Mouse (Mus musculus) heart, adult 2 months (tissue): ENCODE measurements around the gene Pfkfb4. TPM values are rescaled to one million over a fixed set of nuclear protein-coding genes. Genes with fewer than 3 reads are reported as not detected.
A peak's percentile ranks its signal among the peaks of the same experiment; 100 is the strongest.

Source experiments
- DNase-seq, 2 experiments: peaks; one replicate each; pipeline ENCODE4 v3.0.0; 2021
- H3K27ac ChIP-seq: fragments of 200-600 bp; 2 replicates; pipeline ENCODE4 v1.8.1; 2022
- H3K27me3 ChIP-seq: fragments of 200-500 bp; 2 replicates; pipeline ENCODE4 v1.6.1; 2012; ENCODE audit warnings: mild to moderate bottlenecking, low read length, inconsistent platforms, mixed read lengths; ENCODE audit not compliant: control insufficient read depth, insufficient read depth
- H3K36me3 ChIP-seq: fragments of 200-500 bp; 2 replicates; pipeline ENCODE4 v1.6.1; 2012; ENCODE audit warnings: low read length, inconsistent platforms; ENCODE audit not compliant: control insufficient read depth, insufficient read depth
- H3K4me1 ChIP-seq: fragments of 200-500 bp; 2 replicates; pipeline ENCODE4 v1.6.1; 2011; ENCODE audit warnings: low read length; ENCODE audit not compliant: control insufficient read depth, insufficient read depth
- H3K4me3 ChIP-seq: fragments of 200-600 bp; 2 replicates; pipeline ENCODE4 v1.8.1; 2022
- H3K79me2 ChIP-seq: fragments of 200-500 bp; replicated peaks from 2 replicates; pipeline ENCODE4 v1.6.1; 2012; ENCODE audit warnings: mild to moderate bottlenecking, inconsistent platforms, low read length, moderate library complexity, mixed read lengths; ENCODE audit not compliant: control insufficient read depth, insufficient read depth
- H3K9ac ChIP-seq: fragments of 200-500 bp; 2 replicates; pipeline ENCODE4 v1.6.1; 2012; ENCODE audit warnings: low read depth, mild to moderate bottlenecking, control low read depth, inconsistent platforms, low read length, mixed read lengths
- CTCF ChIP-seq: fragments of 200-600 bp; IDR thresholded peaks from 2 replicates; pipeline ENCODE4 v1.8.1; 2022; ENCODE audit warnings: antibody characterized with exemption, mild to moderate bottlenecking, moderate library complexity
- EP300 ChIP-seq: fragments of 200-500 bp; IDR thresholded peaks from 2 replicates; pipeline ENCODE4 v1.6.1; 2011; ENCODE audit warnings: low read depth, low read length, control low read depth; ENCODE audit not compliant: insufficient read depth
- POLR2A ChIP-seq: fragments of 200-500 bp; IDR thresholded peaks from 2 replicates; pipeline ENCODE4 v1.6.1; 2011; ENCODE audit warnings: mild to moderate bottlenecking, low read depth, low read length, control low read depth; ENCODE audit not compliant: insufficient read depth
- WGBS: fragments of 180-500 bp; shearing (Covaris S2); methylation state at CpG from one replicate; pipeline ENCODE4 v1.1.7; 2018; 5-methylcytosine and 5-hydroxymethylcytosine counted together
- intact Hi-C: fragments of 180-260 bp; cut with DNase I; formaldehyde crosslinking; loops from one replicate; pipeline ENCODE4 v1.15.1; 2025
- polyA plus RNA-seq: library from polyadenylated mRNA; depleted of rRNA; stranded (reverse); fragments of >200 nt; gene quantifications from 2 replicates; pipeline ENCODE4 v1.2.3, GENCODE M21; 2012
- total RNA-seq, 2 experiments: library from RNA; stranded (reverse); gene quantifications; 2 replicates each; pipeline ENCODE4 v1.2.3; 2021

The Pfkfb4 gene
- total and polyA plus RNA-seq, 3 experiments = 1.3 to 7.3 (median 1.9) TPM

DNA sequence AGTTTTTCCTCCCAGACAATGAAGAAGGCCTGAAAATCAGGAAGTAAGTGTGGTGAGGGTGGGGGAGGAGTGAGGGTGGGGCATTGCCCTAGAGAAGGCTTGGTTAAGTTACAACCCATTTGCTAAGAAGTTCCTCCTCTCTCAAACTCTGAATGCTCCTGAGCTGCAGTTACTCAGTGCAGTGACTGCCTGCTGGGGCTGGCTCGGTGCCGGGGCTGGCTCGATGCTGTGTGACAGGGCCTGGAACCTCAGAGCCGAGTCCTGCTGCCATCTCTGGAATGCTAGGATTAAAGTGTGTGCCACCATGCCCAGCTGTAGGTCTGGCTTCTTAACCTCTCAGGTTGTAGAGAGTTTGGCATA lies 7.6 kb downstream of the Pfkfb4 start:
- no peaks in the 10 kb centered on the region for H3K4me1 ChIP-seq
- no peaks in the 10 kb centered on the region for H3K27me3 ChIP-seq
- intact Hi-C loops = no loop called here
- no peak overlapping the region for H3K9ac ChIP-seq
- H3K27ac ChIP-seq = no peak overlapping the region
- H3K79me2 ChIP-seq = no peaks in the 10 kb centered on the region
- no peak overlapping the region for H3K4me3 ChIP-seq
- TF ChIP-seq POLR2A (no peak), EP300 (no peak), CTCF (no peak)
- 55% methylated on average over 4 of the region's 4 CpGs for WGBS
- no peak for DNase-seq
- no peaks in the 10 kb centered on the region for H3K36me3 ChIP-seq

DNA sequence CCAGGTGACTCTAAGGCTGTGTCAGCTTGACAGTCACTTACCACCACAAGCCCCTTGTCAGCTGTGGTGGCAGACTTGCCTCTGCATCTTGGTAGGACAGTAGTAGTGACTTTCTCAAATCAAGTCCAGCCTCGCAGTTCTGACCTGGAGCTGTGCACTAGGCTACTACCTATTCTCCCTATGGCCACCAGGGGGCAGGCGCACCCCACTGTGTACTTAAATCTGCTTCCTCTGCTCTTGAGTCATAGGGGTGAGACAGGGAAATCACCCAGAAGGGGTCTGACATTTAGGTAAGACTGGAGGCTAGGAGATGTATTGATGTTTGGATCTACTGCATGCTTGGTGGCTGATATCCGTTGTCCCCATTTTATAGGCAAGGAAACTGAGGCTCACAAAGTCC lies 9.1 kb downstream of the Pfkfb4 start:
- peak; percentile 65 to 72 for DNase-seq
- H3K36me3 ChIP-seq = no peaks in the 10 kb centered on the region
- H3K27ac ChIP-seq = no peak overlapping the region
- no peaks in the 10 kb centered on the region for H3K4me1 ChIP-seq
- H3K4me3 ChIP-seq = no peak overlapping the region
- H3K79me2 ChIP-seq = no peaks in the 10 kb centered on the region
- no peak overlapping the region for H3K9ac ChIP-seq
- intact Hi-C loops = loop anchor here (1.0 to 5.0 kb wide), 3 partner anchors 38 to 862 kb away; partner anchors contain the start of gene Shisa5
- TF ChIP-seq POLR2A (no peak), EP300 (peak; percentile 72; the same call in 1 of the 2 replicates), CTCF (no peak)
- 13% methylated on average over 3 of the region's 3 CpGs for WGBS
- no peaks in the 10 kb centered on the region for H3K27me3 ChIP-seq

DNA sequence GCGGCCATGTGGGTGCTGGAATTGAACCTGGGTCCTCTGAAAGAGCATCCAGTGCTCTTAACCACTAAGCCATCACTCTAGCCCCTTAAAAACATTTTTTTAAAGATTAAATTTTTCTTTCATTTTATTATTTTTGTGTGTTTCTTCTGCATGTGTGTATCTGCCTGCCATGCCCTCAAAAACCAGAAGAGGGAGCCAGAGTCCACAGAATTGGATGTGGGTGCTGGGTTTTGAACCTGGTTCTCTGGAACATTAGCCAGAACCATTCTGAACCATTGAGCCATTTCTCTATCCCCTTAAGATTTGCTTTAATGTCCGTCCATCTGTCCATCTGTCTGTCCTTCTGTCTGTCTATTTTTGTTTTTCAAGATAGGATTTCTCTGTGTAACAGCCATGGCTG lies 11.6 kb downstream of the Pfkfb4 start:
- no peaks in the 10 kb centered on the region for H3K36me3 ChIP-seq
- H3K9ac ChIP-seq = no peak overlapping the region
- H3K79me2 ChIP-seq = no peaks in the 10 kb centered on the region
- no peaks in the 10 kb centered on the region for H3K4me1 ChIP-seq
- no peaks in the 10 kb centered on the region for H3K27me3 ChIP-seq
- intact Hi-C loops = loop anchor here (5.0 kb wide), 1 partner anchor 859 kb away; no protein-coding TSS in a partner anchor
- no peak overlapping the region for H3K4me3 ChIP-seq
- H3K27ac ChIP-seq = no peak overlapping the region
- peak; percentile 55; the same call in 1 of the 2 replicates for TF ChIP-seq EP300
- TF ChIP-seq CTCF = peak; percentile 92
- TF ChIP-seq POLR2A = no peak
- WGBS = 50% methylated on average over 2 of the region's 2 CpGs
- peak in 1 of 2 experiments; percentile 69 for DNase-seq

DNA sequence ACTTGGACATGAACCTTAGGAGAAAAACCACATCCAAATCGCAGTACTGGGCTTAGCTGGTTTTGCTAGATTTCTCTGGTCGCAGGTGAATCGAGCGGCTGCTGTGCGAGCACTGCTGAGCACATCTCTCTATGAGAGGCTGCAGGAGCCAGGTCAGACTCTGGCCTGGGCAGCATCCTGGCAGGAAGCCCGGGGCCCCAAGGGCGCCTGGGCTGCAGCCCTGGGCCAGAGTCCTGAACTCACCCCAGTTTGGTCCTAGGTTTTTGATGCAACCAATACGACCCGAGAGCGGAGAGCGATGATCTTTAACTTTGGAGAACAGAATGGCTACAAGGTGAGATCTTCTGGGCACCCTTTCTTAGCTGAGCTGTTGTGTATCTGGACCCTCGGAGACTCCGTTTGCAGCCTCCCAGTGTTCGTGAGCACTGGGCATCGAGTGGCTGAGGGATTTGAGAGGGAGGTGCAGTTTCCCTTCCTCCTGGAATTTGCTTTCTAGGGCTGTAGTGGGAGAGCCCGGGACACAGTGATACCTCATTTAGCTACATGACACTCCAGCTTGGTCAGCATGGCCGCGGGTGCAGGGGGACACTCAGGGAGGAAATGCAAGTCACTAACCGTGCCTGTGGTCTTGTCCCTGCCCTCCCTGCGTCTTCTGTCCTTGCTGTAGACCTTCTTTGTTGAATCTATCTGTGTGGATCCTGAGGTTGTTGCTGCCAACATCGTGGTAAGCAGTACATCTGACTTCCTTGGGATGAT lies 15.6 kb downstream of the Pfkfb4 start:
- no peak for TF ChIP-seq CTCF
- TF ChIP-seq POLR2A = no peak
- TF ChIP-seq EP300 = no peak
- peaks cover 4% of the 10 kb centered on the region for H3K4me1 ChIP-seq
- H3K4me3 ChIP-seq = no peak overlapping the region
- H3K27me3 ChIP-seq = no peaks in the 10 kb centered on the region
- intact Hi-C loops = no loop called here
- WGBS = 71% methylated on average over 21 of the region's 21 CpGs
- DNase-seq = no peak
- H3K36me3 ChIP-seq = no peaks in the 10 kb centered on the region
- no peaks in the 10 kb centered on the region for H3K79me2 ChIP-seq
- no peak overlapping the region for H3K9ac ChIP-seq
- H3K27ac ChIP-seq = no peak overlapping the region

DNA sequence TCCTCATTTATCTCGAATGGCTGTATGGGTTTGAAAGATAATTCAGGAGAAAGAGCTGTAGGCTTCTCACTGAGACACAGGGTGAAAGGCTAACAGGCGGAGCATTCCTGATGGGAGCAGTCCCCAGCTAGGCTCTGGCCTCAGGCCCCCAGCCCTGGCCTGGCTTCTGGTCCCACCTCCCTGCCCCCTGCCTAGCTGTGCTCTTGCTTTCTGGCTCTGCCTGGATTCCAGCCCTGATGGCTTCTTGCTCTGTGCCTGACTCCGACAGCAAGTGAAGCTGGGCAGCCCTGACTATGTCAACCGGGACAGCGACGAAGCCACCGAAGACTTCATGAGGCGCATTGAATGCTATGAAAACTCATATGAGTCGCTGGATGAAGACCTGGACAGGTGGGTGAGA lies 16.5 kb downstream of the Pfkfb4 start:
- no peak for DNase-seq
- Histone ChIP-seq H3K4me1 (peaks cover 4% of the 10 kb centered on the region), H3K4me3 (no peak overlapping the region), H3K27ac (no peak overlapping the region), H3K79me2 (no peaks in the 10 kb centered on the region), H3K9ac (no peak overlapping the region), H3K27me3 (no peaks in the 10 kb centered on the region), H3K36me3 (no peaks in the 10 kb centered on the region)
- TF ChIP-seq POLR2A (no peak), CTCF (no peak), EP300 (no peak)
- intact Hi-C loops = no loop called here
- WGBS = 87% methylated on average over 9 of the region's 9 CpGs

DNA sequence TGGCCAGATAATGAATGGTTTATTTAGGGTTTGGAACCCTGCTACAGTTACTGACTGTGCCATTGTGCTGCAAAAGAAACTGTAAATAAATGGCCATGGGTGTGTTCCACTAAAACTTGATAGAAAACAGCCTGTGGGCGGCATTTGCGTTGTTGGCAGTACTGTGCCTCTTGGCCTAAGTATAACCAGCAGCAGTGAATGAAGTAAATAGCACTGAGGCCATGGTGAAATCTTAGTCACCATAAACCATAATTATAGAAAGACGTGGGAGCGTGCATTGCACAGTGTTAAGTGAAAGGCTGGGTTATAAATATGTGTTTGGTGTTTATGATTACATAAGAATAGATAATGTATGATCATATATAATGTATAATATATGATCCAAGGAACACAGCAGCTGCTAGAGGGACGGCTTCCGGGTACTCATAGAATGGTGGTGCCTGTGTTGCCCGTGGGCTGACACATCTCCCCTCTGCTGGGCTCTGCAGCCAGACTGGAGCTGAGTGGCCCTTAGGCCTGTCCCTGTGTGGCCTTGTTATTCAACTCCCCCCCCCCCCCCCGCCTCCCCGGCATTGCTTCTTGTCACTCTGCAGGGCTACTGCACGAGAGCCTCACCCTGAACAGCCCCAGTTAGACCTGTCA lies 17.5 kb downstream of the Pfkfb4 start:
- Histone ChIP-seq H3K27ac (no peak overlapping the region), H3K9ac (peak overlapping the region; percentile 9)
- intact Hi-C loops = no loop called here

More for the DNA sequence above, 17.5 kb downstream of the Pfkfb4 start:
- DNase-seq = no peak
- H3K4me3 ChIP-seq = no peak overlapping the region
- H3K27me3 ChIP-seq = no peaks in the 10 kb centered on the region
- WGBS = 57% methylated on average over 10 of the region's 10 CpGs
- no peaks in the 10 kb centered on the region for H3K79me2 ChIP-seq
- peaks cover 4% of the 10 kb centered on the region for H3K4me1 ChIP-seq
- TF ChIP-seq POLR2A = no peak
- no peak for TF ChIP-seq CTCF
- no peak for TF ChIP-seq EP300
- no peaks in the 10 kb centered on the region for H3K36me3 ChIP-seq
